Mouse (Mus musculus): Measurements from ENCODE around the gene Prr23a3. TPM values are rescaled to one million over a fixed set of nuclear protein-coding genes. Genes with fewer than 3 reads are reported as not detected.

The Prr23a3 gene
- polyA plus RNA-seq, 1 experiment from 2014 or later = not detected

Other genes with a start within 250 kb of the Prr23a3 start
- not detected in 3 replicates for gene Prr23a1, start 22.3 kb upstream of the Prr23a3 start, polyA plus RNA-seq (2018)
- gene Prr23a2, start 8.3 kb upstream of the Prr23a3 start, polyA plus RNA-seq (2018) = not detected in 3 replicates
- not detected in 3 replicates for gene 7420426K07Rik, start 38.4 kb downstream of the Prr23a3 start, polyA plus RNA-seq (2018)
- gene Foxl2, start 90.5 kb downstream of the Prr23a3 start, polyA plus RNA-seq (2018) = not detected in 3 replicates
- 47.6 to 131 TPM (median 63.0 TPM) in 3 replicates for gene Faim, start 121.6 kb downstream of the Prr23a3 start, polyA plus RNA-seq (2018)
- not detected in 3 replicates for gene Gm1123, start 170.9 kb downstream of the Prr23a3 start, polyA plus RNA-seq (2018)